Mouse (Mus musculus): ENCODE data around the gene Gcg.

The Gcg gene

DNA sequence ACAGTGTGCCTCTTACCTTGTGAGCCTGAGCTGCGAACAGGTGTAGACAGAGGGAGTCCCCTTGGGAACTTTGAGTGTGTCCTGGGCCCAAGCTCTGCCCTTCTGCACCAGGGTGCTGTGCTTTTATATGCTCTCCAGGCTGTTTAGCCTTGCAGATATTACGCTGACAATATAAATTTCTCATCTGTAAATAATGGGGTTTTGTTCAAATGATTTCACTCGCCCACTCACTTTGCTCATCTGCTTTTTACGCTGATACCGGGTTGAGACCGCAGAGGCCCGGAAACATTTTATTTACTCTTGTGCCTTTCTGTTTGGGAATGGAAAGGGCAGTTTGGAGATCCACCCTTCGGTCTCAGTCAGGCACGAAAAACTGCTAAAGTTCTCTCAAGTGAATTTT is at the start of gene Gcg:
Gene Gcg, minus strand, starts transcription at position 101 of the 400 bp plus-strand sequence.
- no peak for DNase-seq (ENCODE audit: extremely low spot score)

GRCm38 (mm10) chr2:62531065-62531464 is 47.6 kb upstream of the Gcg start:
- DNase-seq (ENCODE audit: extremely low spot score) = no peak

GRCm38 (mm10) chr2:62526399-62526798 is 42.9 kb upstream of the Gcg start:
- no peak for DNase-seq (ENCODE audit: extremely low spot score)

GRCm38 (mm10) chr2:62517790-62518189 is 34.3 kb upstream of the Gcg start:
- DNase-seq (ENCODE audit: extremely low spot score) = no peak

GRCm38 (mm10) chr2:62514477-62514876 is 31.0 kb upstream of the Gcg start:
- DNase-seq (ENCODE audit: extremely low spot score) = no peak

- DNase-seq (ENCODE audit: extremely low spot score) = no peak
Observed at GRCm38 (mm10) chr2:62513477-62513876, 30.0 kb upstream of the Gcg start.

GRCm38 (mm10) chr2:62507130-62507529 is 23.7 kb upstream of the Gcg start:
- DNase-seq (ENCODE audit: extremely low spot score) = no peak

- DNase-seq (ENCODE audit: extremely low spot score) = no peak
Observed at GRCm38 (mm10) chr2:62506441-62506840, 23.0 kb upstream of the Gcg start.

- no peak for DNase-seq (ENCODE audit: extremely low spot score)
Observed at GRCm38 (mm10) chr2:62504269-62504796, 20.9 kb upstream of the Gcg start.

GRCm38 (mm10) chr2:62503326-62503725 is 19.9 kb upstream of the Gcg start:
- no peak for DNase-seq (ENCODE audit: extremely low spot score)

DNA sequence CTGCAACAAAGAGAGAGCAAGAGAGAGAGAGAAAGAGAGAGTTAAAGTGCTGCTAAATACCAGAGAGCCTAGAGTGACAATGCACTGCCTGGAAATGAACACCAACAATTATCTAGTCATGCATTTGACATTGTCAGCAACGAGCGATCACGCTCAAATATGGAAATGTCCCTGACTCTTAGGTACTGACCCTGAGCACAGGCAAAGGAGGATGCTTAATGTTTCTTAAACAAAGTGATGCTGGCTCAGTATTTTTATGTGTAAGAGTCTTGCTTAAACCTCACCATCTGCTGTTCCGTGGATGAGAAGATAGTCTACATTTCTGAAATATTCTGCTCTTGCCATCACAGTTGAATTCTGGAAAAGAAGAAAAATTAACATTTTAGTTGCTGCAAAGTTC is 19.1 kb upstream of the Gcg start:
- DNase-seq (ENCODE audit: extremely low spot score) = no peak

DNA sequence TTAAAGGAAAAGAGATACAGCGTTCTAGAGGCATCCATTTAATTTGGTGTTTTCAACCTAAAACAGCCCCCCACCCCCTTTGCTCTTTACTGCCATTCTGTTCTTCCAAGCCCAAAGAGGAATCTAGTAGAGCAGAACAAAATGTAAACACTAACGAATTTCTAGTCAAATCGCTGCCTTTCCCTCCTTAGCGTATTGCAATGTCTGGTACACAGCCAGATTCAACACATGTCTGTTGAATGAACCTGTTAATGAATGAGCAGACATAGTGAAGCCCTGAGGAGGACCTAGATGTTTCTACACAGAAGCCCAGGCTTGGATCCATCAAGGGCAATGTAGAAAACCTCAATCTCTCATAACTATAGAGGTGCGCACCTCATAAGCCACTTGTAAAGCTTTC is 15.4 kb upstream of the Gcg start:
- DNase-seq (ENCODE audit: extremely low spot score) = no peak

- no peak for DNase-seq (ENCODE audit: extremely low spot score)
Observed at GRCm38 (mm10) chr2:62498086-62498485, 14.6 kb upstream of the Gcg start.

DNA sequence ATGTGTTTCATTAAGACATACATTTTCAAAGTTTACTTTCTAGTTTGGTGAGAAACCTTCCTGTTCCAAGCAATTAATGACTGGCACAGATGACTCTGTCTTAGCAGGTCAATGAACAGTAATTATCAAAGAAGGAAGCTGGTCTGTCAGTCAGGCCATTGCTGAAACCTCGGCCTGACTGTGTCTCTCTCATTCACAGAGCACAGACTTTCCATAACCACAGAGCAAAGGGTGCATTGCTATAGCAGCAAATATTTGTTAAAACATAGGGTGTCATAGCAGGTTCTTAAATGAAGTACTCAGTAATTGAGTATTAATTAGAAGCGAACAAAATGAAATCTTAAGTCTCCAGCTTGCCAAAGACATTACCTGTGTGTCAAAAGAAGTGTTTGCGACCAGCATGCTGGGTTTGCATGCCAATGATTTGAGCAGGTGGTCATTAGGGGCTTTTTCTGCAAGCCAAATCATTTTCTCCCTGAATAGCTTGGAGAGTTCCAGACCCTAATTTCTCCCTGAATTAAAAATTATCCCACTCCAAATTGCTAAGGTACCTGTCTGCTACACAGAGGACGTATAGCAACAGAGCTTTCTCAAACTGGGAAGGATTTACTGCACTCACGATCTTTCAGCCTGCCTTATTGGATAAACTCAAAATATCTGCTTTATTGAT is 14.0 kb upstream of the Gcg start:
- DNase-seq (ENCODE audit: extremely low spot score) = no peak

GRCm38 (mm10) chr2:62495407-62495806 is 12.0 kb upstream of the Gcg start:
- no peak for DNase-seq (ENCODE audit: extremely low spot score)

GRCm38 (mm10) chr2:62489832-62490231 is 6.4 kb upstream of the Gcg start:
- DNase-seq (ENCODE audit: extremely low spot score) = no peak

DNA sequence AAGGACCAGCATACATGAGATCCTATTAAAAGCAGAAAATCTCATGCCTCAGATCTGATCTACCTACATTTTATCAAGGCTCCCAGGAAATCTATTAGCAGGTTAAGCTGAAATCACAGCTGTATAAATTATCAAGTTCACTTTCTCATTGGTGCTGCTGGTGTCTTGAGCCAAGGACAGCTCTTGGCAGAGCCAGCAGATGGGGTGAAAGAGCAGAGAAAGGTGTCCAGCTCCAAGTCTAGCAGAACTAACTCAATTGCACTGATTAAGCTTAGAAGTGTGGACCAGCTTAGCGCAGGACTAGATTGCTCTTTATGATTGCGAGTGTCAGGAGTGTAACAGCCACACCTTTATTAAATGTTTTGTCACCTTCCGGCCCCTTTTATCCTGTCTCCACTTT is 1.5 kb upstream of the Gcg start:
- DNase-seq (ENCODE audit: extremely low spot score) = no peak

DNA sequence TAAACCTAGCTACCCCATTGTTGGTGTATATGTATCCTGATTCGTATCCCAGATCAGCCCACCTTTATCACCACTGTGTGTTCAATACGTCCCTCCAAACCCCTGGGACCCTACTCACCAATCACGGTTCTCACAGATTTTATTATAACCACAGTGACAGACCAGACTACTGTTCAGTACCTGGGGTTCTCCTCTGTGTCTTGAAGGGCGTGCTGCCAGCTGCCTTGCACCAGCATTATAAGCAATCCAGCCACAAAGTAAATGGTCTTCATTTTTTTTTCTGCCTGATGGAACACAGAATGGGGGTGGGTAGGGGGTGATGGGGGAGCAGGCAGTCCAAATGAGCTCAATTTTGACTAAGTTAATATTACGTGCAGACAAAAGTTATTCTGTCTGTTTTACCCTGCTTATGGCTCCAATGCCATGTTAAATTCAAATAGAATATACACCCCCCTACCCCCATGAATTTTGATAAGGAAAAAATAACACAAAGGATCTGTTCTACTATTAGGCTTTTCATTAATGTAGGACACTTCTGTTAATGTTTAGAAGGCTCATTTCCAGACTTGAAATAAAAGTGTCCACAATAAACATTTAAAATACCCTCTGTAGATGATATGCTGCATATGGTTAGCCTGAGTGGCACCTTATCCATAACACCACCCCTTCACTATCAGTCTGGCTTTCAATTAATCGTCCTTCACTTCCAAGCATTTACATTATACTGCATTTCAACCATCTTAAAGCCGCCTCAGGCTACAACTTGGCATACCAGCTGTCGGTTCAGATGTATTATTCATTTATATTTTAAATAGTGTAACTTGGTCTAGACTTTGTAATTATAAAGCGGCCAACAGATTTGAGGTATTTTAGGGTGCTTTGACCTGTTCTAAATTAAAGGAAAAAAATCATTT is 2.9 kb downstream of the Gcg start:
- no peak for DNase-seq (ENCODE audit: extremely low spot score)

DNA sequence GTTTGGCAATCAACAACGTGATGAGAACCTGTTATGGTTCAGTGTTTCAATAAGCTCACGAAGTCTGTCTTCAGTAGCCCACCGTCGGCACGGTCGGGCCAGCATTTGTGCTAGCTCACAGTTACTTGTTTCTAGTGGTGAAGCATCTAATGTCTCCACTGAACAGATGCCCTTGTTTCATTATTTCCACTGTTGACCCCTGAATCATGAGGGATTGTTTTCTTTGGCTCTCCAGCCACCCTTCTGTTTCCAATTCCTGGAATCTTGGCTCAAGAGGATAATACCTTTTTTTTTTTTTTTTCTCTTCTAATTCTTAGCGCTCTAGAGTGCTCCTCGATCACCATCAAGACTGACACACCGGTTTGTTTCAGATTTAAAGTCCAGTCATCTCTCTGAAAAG is 13.9 kb downstream of the Gcg start:
- DNase-seq (ENCODE audit: extremely low spot score) = no peak

- no peak for DNase-seq (ENCODE audit: extremely low spot score)
Observed at GRCm38 (mm10) chr2:62463287-62463686, 20.2 kb downstream of the Gcg start.

DNA sequence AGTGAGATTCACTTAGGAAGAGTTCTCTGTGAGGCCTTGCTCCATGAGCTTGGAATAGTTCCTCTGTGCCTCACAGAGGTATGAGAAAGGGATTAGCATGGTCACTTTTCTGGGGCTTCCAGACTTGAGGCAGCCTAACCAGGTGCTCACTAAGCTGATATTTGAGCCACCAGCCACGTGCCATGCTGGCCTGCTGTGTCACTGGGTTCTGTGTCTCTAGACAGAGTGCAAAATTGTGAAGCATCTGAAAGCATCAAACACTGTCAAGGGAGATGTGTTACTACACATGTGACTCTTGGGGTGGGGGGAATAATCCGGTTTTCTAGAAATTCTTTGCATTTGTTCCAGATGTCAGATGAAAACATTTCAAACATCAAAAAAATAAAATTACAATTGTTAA is 21.3 kb downstream of the Gcg start:
- DNase-seq (ENCODE audit: extremely low spot score) = no peak

GRCm38 (mm10) chr2:62460815-62461450 is 22.5 kb downstream of the Gcg start:
- DNase-seq (ENCODE audit: extremely low spot score) = no peak
